Mouse (Mus musculus): ENCODE measurements around the gene Ppm1a. TPM values are rescaled to one million over a fixed set of nuclear protein-coding genes. Genes with fewer than 3 reads are reported as not detected.

The Ppm1a gene
- polyA plus RNA-seq, 1 experiment from 2014 or later, result 25.3 TPM

DNA sequence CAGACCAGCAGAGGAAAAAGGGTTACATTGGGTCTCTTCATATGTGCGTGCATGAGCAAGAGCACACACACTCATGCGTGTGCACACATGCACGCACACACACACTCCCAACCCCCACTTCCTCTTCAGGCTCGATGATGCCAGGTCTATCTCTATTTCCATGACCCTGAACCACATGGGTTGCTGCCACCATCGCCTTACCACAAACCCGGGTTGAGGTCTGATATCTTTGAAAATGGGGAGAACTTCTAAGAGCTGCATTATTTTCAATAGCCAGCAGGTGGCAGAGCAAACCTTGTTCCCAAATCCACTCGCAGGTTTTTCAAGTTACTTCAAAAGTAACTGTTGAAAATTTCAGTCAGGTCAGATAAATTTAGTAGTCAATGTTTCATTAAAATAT lies 90.5 kb downstream of the Ppm1a start:
- Histone ChIP-seq H3K4me2 (replicated peaks; ENCODE audit: low read depth, low read length) (no peak overlapping the region), H3K27me3 (ENCODE audit: insufficient read depth, low read length) (peaks cover 51% of the 10 kb centered on the region), H3K4me3 (ENCODE audit: low read length) (no peak overlapping the region), H3K9me3 (ENCODE audit: low read length) (peaks cover 2% of the 10 kb centered on the region; the same call in 1 of the 2 replicates), H3K4me1 (ENCODE audit: insufficient read depth, low read length) (peaks cover 7% of the 10 kb centered on the region), H3K36me3 (ENCODE audit: insufficient read depth, low read length) (no peaks in the 10 kb centered on the region), H3K9ac (replicated peaks; ENCODE audit: low read length) (no peak overlapping the region), H3K27ac (ENCODE audit: low read length) (no peak overlapping the region)
- no peak for ATAC-seq (ENCODE audit: low FRiP score, low TSS enrichment)
- 28% methylated on average over 7 of the region's 7 CpGs for WGBS

Other genes starting within 250 kb of the Ppm1a start
- 10.0 and 10.5 TPM in 2 replicates for gene Pcnx4, start 221.1 kb upstream of the Ppm1a start, polyA plus RNA-seq (2015; fragmentation: Nextera tagmentation; extraction: Ambion mirVana)
- gene Gm4756, start 107.8 kb upstream of the Ppm1a start, polyA plus RNA-seq (2015; fragmentation: Nextera tagmentation; extraction: Ambion mirVana), result not detected in 2 replicates
- gene Dhrs7, start 92.5 kb upstream of the Ppm1a start, polyA plus RNA-seq (2015; fragmentation: Nextera tagmentation; extraction: Ambion mirVana), result 12.1 and 13.7 TPM in 2 replicates
- not detected in 2 replicates for gene Six6, start 182.4 kb downstream of the Ppm1a start, polyA plus RNA-seq (2015; fragmentation: Nextera tagmentation; extraction: Ambion mirVana)
- gene 4930447C04Rik, start 183.3 kb downstream of the Ppm1a start, polyA plus RNA-seq (2015; fragmentation: Nextera tagmentation; extraction: Ambion mirVana), result 0.87 and 0.97 TPM in 2 replicates